Mouse (Mus musculus): ENCODE results near the gene Cct8. TPM values are rescaled to one million over a fixed set of nuclear protein-coding genes. Genes with fewer than 3 reads are reported as not detected.

The Cct8 gene
- polyA plus RNA-seq, 1 experiment from 2014 or later: 675 TPM

DNA sequence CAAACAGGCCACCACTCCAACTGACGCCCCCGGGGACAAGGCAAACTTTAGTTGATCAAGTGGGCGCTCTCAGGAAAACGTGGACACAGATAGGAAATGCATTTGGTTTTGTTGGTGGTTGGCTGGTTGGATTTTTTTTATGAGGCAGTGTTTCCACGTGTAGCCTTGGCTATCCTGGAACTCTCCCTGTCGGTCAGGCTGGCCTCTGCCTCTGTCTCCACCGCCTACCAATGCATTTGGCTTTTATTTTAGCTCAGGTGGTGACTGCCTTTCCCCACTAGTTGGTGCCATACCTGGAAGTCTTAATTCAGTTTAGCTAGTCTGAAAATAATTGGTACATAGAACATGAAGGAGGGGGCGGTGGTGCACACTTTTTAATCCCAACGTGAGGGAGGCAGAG lies 54.6 kb downstream of the Cct8 start:
- 30% methylated on average over 9 of the region's 9 CpGs for WGBS
- H3K4me1 ChIP-seq: peaks cover 16% of the 10 kb centered on the region
- no peaks in the 10 kb centered on the region for H3K9me3 ChIP-seq (replicated peaks)
- H3K4me3 ChIP-seq: peak overlapping the region; percentile 84
- DNase-seq (ENCODE audit: low spot score): no peak
- H3K27ac ChIP-seq (replicated peaks): peak overlapping the region; percentile 96; the same call in 1 of the 2 replicates
- H3K27me3 ChIP-seq (ENCODE audit: low read depth, poor library complexity, severe bottlenecking): no peaks in the 10 kb centered on the region
- no peaks in the 10 kb centered on the region for H3K36me3 ChIP-seq

DNA sequence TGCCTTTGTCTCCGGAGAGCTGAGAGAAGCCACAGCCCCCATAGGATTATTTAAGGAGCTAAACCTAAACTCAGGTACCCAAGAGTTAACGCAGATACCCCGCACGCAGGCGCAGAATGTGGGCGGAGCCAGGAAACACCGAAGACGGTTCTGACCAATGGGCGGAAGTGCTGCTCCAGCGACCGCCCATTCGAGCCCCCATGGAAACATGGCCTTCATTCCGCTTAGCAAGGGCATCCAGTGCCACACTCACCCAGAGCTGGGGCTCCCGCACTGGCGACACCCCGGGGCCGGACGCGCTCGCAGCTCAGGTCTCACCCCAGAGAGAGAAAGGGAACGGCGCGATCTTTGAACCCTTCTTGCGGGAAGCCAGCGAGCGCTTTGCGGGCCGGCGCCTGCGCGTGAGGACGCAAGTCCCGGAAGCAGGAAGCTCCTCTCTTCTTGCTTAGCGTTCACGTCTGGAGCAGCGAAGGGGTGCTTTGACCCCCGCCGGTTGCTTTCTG lies 55.4 kb downstream of the Cct8 start, which contains the start of gene Rwdd2b:
Gene Rwdd2b (minus strand): TSS at position 390 of the 503 bp plus-strand sequence.
- WGBS: under 1% methylated on average over 38 of the region's 38 CpGs
- no peaks in the 10 kb centered on the region for H3K27me3 ChIP-seq (ENCODE audit: low read depth, poor library complexity, severe bottlenecking)
- H3K4me1 ChIP-seq: peaks cover 16% of the 10 kb centered on the region
- H3K27ac ChIP-seq (replicated peaks): peak within 1 kb of the TSS; percentile 96
- H3K9me3 ChIP-seq (replicated peaks): no peaks in the 10 kb centered on the region
- peak; percentile 92 for DNase-seq (ENCODE audit: low spot score)
- no peaks in the 10 kb centered on the region for H3K36me3 ChIP-seq
- peak within 1 kb of the TSS; percentile 84 for H3K4me3 ChIP-seq

DNA sequence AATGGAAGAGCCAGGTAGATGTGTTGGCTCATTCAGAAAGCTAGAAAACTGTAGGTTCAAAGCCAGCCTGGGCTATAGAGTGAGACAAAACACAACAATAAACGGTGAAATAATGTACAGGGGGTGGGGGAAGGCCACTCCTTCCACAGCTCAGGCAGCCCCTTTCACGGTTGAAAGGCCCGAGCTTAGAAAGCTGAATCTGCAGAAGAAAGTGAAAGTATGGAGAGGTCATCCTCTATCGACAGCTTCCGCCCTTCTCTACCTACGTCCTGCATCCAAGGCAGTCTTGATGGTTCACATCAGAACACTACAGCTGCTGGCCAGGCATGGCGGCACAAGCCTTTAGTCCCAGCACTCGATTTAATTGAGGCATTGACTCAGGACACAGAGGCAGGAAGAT lies 57.0 kb downstream of the Cct8 start:
- WGBS: 92% methylated on average over 8 of the region's 8 CpGs
- Histone ChIP-seq H3K36me3 (0 out of 2 replicates have a peak, but pooled peaks cover 3% of the 10 kb centered on the region), H3K27ac (replicated peaks) (no peak overlapping the region), H3K4me3 (no peak overlapping the region), H3K9me3 (replicated peaks) (no peaks in the 10 kb centered on the region), H3K4me1 (peaks cover 16% of the 10 kb centered on the region), H3K27me3 (ENCODE audit: low read depth, poor library complexity, severe bottlenecking) (no peaks in the 10 kb centered on the region)
- no peak for DNase-seq (ENCODE audit: low spot score)

DNA sequence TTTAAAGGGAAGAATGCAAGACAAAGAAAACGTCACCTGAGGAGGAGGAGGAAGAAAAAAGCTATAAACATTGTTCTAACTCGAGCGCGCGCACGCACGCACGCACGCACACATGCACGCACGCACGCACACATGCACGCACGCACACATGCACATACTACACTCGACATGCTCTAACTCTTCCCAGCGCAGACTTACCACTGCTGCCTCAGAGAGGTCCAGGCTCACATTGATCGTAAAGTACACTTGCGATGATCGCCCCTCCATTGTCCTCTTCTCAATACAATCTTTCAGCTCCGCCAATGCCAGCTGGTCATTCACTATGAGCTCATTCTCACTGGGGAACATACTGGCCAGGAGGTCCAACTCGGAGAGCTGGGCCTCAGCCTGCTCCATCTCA lies 58.6 kb downstream of the Cct8 start:
- no peaks in the 10 kb centered on the region for H3K9me3 ChIP-seq (replicated peaks)
- WGBS: 94% methylated on average over 21 of the region's 21 CpGs
- H3K27ac ChIP-seq (replicated peaks): no peak overlapping the region
- H3K4me1 ChIP-seq: peaks cover 17% of the 10 kb centered on the region
- H3K4me3 ChIP-seq: no peak overlapping the region
- H3K27me3 ChIP-seq (ENCODE audit: low read depth, poor library complexity, severe bottlenecking): no peaks in the 10 kb centered on the region
- 0 out of 2 replicates have a peak, but pooled peaks cover 3% of the 10 kb centered on the region for H3K36me3 ChIP-seq
- no peak for DNase-seq (ENCODE audit: low spot score)

DNA sequence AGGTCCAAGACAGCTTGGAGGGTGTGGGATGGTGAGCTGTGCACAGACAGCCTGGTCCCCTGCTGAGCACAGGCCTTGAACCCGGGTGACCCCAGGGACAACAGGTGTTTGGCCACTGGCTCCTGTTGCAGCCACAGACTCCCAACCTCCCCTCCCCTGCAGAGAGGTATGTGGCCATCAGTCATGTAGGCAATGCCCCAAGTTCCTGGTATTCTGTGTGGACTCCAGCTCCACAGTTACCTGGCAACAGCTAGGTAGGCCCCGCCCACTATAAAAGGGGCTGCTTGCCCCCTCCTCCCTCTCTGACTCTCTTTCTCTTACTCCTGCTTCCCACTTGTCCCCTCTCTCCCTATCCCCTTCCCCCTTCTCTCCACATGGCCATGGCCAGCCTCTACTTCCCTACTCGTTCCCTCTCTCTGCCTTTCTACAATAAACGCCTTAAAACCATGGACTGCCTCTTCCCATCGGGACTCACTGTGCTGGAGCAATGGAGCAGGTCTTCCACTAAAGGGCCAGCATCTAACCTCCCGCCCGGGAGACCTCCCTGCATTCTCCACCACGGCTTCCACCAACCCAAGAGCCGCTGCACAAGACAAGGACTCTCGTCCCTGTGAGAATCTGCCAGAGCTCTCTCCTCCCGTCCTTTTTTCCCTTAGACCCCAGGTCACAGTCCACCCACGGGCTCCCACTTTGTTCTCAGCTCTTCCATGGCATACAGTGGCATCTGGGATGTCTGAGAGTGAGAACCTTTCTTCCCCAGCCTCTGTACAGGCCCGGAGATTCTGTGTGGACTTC lies 60.1 kb downstream of the Cct8 start:
- WGBS: 86% methylated on average over 13 of the region's 13 CpGs
- Histone ChIP-seq H3K9me3 (replicated peaks) (no peaks in the 10 kb centered on the region), H3K36me3 (0 out of 2 replicates have a peak, but pooled peaks cover 3% of the 10 kb centered on the region), H3K4me1 (peaks cover 19% of the 10 kb centered on the region), H3K27ac (replicated peaks) (no peak overlapping the region), H3K4me3 (no peak overlapping the region), H3K27me3 (ENCODE audit: low read depth, poor library complexity, severe bottlenecking) (no peaks in the 10 kb centered on the region)
- no peak for DNase-seq (ENCODE audit: low spot score)

DNA sequence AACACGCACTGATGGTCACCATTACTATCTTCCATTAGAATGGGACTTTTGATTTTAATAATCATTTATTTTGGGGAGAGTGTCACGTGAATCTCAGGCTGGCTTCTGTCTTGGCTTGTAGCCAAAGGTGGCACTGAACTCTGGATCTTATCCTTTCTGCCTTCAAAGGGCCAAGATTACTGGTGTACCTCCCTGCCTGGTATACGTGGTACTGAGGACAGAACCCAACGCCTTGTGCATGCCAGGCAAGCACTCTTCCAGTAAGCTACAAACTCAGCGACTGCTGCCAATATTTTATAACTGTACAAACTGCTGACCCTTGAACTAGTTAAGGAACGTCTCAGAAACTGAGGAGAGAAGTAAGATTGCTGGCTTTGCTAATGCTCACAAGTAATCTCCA lies 60.7 kb downstream of the Cct8 start:
- H3K27ac ChIP-seq (replicated peaks): no peak overlapping the region
- H3K27me3 ChIP-seq (ENCODE audit: low read depth, poor library complexity, severe bottlenecking): no peaks in the 10 kb centered on the region
- 0 out of 2 replicates have a peak, but pooled peaks cover 3% of the 10 kb centered on the region for H3K36me3 ChIP-seq
- no peak for DNase-seq (ENCODE audit: low spot score)
- H3K9me3 ChIP-seq (replicated peaks): no peaks in the 10 kb centered on the region
- WGBS: 90% methylated on average over 6 of the region's 6 CpGs
- peaks cover 18% of the 10 kb centered on the region for H3K4me1 ChIP-seq
- H3K4me3 ChIP-seq: no peak overlapping the region

DNA sequence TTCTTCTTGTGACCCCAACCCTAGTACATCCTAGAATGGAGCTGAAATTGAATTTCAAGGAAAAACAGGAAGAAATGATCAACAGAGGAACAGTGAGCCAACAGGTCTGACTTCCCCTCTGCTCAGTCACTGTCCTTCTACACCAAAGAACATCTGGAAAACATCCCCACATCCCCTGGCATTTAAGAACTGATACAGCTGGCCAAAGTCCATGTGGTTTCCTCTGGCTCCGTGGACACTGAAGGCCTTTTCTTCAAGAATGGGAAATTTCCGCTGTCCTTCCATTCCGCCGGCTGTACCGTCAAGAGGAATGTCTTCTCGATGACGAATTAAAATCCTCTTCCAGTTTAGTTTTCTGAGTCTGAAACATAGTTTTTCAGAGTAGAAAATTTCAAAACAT lies 61.4 kb downstream of the Cct8 start:
- no peaks in the 10 kb centered on the region for H3K27me3 ChIP-seq (ENCODE audit: low read depth, poor library complexity, severe bottlenecking)
- 0 out of 2 replicates have a peak, but pooled peaks cover 3% of the 10 kb centered on the region for H3K36me3 ChIP-seq
- no peak for DNase-seq (ENCODE audit: low spot score)
- peaks cover 12% of the 10 kb centered on the region for H3K4me1 ChIP-seq
- WGBS: 95% methylated on average over 7 of the region's 7 CpGs
- no peak overlapping the region for H3K4me3 ChIP-seq
- no peak overlapping the region for H3K27ac ChIP-seq (replicated peaks)
- H3K9me3 ChIP-seq (replicated peaks): no peaks in the 10 kb centered on the region

Other genes starting within 250 kb of the Cct8 start
- gene N6amt1, start 141.7 kb downstream of the Cct8 start, polyA plus RNA-seq (2016; fragmentation: Nextera tagmentation; extraction: Ambion mirVana): 18.7 and 21.2 TPM in 2 replicates
- 25.4 and 32.5 TPM in 2 replicates for gene Ltn1, start 63.3 kb downstream of the Cct8 start, polyA plus RNA-seq (2016; fragmentation: Nextera tagmentation; extraction: Ambion mirVana)
- 11.6 and 13.6 TPM in 2 replicates for gene Rwdd2b, start 55.3 kb downstream of the Cct8 start, polyA plus RNA-seq (2016; fragmentation: Nextera tagmentation; extraction: Ambion mirVana)
- gene Usp16, start 41.2 kb downstream of the Cct8 start, polyA plus RNA-seq (2016; fragmentation: Nextera tagmentation; extraction: Ambion mirVana): 36.5 and 42.7 TPM in 2 replicates
- gene Map3k7cl, start 57.5 kb upstream of the Cct8 start, polyA plus RNA-seq (2016; fragmentation: Nextera tagmentation; extraction: Ambion mirVana): not detected in 2 replicates
- 12.9 and 14.4 TPM in 2 replicates for gene Bach1, start 203.1 kb upstream of the Cct8 start, polyA plus RNA-seq (2016; fragmentation: Nextera tagmentation; extraction: Ambion mirVana)